Mouse (Mus musculus): ENCODE measurements at regions not wholly inside any gene's neighbourhood (a gene's known extent, or its start where the extent isn't known, plus 50 kb on each side); places are given as distances from the start of the nearest gene placed in this dataset.

GRCm38 (mm10) chr13:60338107-60338506 is 160.9 kb upstream of the Gas1 start:
- Histone ChIP-seq H3K9ac (replicated peaks) (no peak overlapping the region), H3K4me3 (no peak overlapping the region), H3K27me3 (no peaks in the 10 kb centered on the region), H3K4me1 (no peaks in the 10 kb centered on the region), H3K27ac (replicated peaks) (no peak overlapping the region), H3K4me2 (replicated peaks) (no peak overlapping the region), H3K9me3 (no peaks in the 10 kb centered on the region), H3K36me3 (no peaks in the 10 kb centered on the region)
- 90% methylated on average over 8 of the region's 8 CpGs for WGBS
- ATAC-seq (replicated peaks) = no peak

GRCm38 (mm10) chr13:60340068-60340467 is 162.9 kb upstream of the Gas1 start:
- H3K36me3 ChIP-seq = no peaks in the 10 kb centered on the region
- no peaks in the 10 kb centered on the region for H3K4me1 ChIP-seq
- no peak overlapping the region for H3K27ac ChIP-seq (replicated peaks)
- H3K9ac ChIP-seq (replicated peaks) = no peak overlapping the region
- no peaks in the 10 kb centered on the region for H3K9me3 ChIP-seq
- no peak for ATAC-seq (replicated peaks)
- no peak overlapping the region for H3K4me2 ChIP-seq (replicated peaks)
- no peaks in the 10 kb centered on the region for H3K27me3 ChIP-seq
- 77% methylated on average over 2 of the region's 2 CpGs for WGBS
- no peak overlapping the region for H3K4me3 ChIP-seq

GRCm38 (mm10) chr13:60347881-60348280 is 170.7 kb upstream of the Gas1 start:
- H3K4me1 ChIP-seq = no peaks in the 10 kb centered on the region
- H3K36me3 ChIP-seq = no peaks in the 10 kb centered on the region
- H3K9me3 ChIP-seq = no peaks in the 10 kb centered on the region
- WGBS = 14% methylated on average over 7 of the region's 7 CpGs
- ATAC-seq (replicated peaks) = no peak
- H3K4me3 ChIP-seq = no peak overlapping the region
- no peak overlapping the region for H3K9ac ChIP-seq (replicated peaks)
- H3K27ac ChIP-seq (replicated peaks) = no peak overlapping the region
- H3K27me3 ChIP-seq = no peaks in the 10 kb centered on the region
- H3K4me2 ChIP-seq (replicated peaks) = no peak overlapping the region

- Histone ChIP-seq H3K9ac (replicated peaks) (no peak overlapping the region), H3K4me2 (replicated peaks) (no peak overlapping the region), H3K36me3 (no peaks in the 10 kb centered on the region), H3K4me1 (no peaks in the 10 kb centered on the region), H3K27ac (replicated peaks) (no peak overlapping the region), H3K9me3 (no peaks in the 10 kb centered on the region), H3K4me3 (no peak overlapping the region), H3K27me3 (no peaks in the 10 kb centered on the region)
- ATAC-seq (replicated peaks) = no peak
- 74% methylated on average over 2 of the region's 2 CpGs for WGBS
Measured at GRCm38 (mm10) chr13:60348438-60348837, 171.3 kb upstream of the Gas1 start.

- Histone ChIP-seq H3K36me3 (no peaks in the 10 kb centered on the region), H3K27me3 (no peaks in the 10 kb centered on the region), H3K4me2 (replicated peaks) (no peak overlapping the region), H3K9ac (replicated peaks) (no peak overlapping the region), H3K4me1 (no peaks in the 10 kb centered on the region), H3K4me3 (no peak overlapping the region), H3K9me3 (no peaks in the 10 kb centered on the region), H3K27ac (replicated peaks) (no peak overlapping the region)
- 83% methylated on average over 6 of the region's 6 CpGs for WGBS
- no peak for ATAC-seq (replicated peaks)
Measured at GRCm38 (mm10) chr13:60355707-60356490, 178.7 kb upstream of the Gas1 start.

- Histone ChIP-seq H3K4me1 (no peaks in the 10 kb centered on the region), H3K27me3 (no peaks in the 10 kb centered on the region), H3K9me3 (no peaks in the 10 kb centered on the region), H3K9ac (replicated peaks) (no peak overlapping the region), H3K36me3 (no peaks in the 10 kb centered on the region), H3K27ac (replicated peaks) (no peak overlapping the region), H3K4me2 (replicated peaks) (no peak overlapping the region), H3K4me3 (no peak overlapping the region)
- no peak for ATAC-seq (replicated peaks)
- WGBS = 84% methylated on average over 7 of the region's 7 CpGs
Measured at GRCm38 (mm10) chr13:60358408-60359060, 181.4 kb upstream of the Gas1 start.

GRCm38 (mm10) chr13:60364778-60365672 is 187.9 kb upstream of the Gas1 start:
- Histone ChIP-seq H3K4me1 (peaks cover 12% of the 10 kb centered on the region), H3K4me2 (replicated peaks) (no peak overlapping the region), H3K9ac (replicated peaks) (no peak overlapping the region), H3K9me3 (no peaks in the 10 kb centered on the region), H3K4me3 (no peak overlapping the region), H3K36me3 (no peaks in the 10 kb centered on the region), H3K27ac (replicated peaks) (no peak overlapping the region), H3K27me3 (no peaks in the 10 kb centered on the region)
- WGBS = 58% methylated on average over 13 of the region's 13 CpGs
- no peak for ATAC-seq (replicated peaks)

GRCm38 (mm10) chr13:60369216-60369615 is 192.1 kb upstream of the Gas1 start:
- Histone ChIP-seq H3K9ac (replicated peaks) (no peak overlapping the region), H3K9me3 (no peaks in the 10 kb centered on the region), H3K27ac (replicated peaks) (no peak overlapping the region), H3K4me2 (replicated peaks) (no peak overlapping the region), H3K4me3 (no peak overlapping the region), H3K27me3 (no peaks in the 10 kb centered on the region), H3K36me3 (no peaks in the 10 kb centered on the region), H3K4me1 (peaks cover 12% of the 10 kb centered on the region)
- WGBS = 50% methylated on average over 4 of the region's 4 CpGs
- no peak for ATAC-seq (replicated peaks)

GRCm38 (mm10) chr13:60371656-60372055 is 194.5 kb upstream of the Gas1 start:
- Histone ChIP-seq H3K27me3 (no peaks in the 10 kb centered on the region), H3K4me3 (no peak overlapping the region), H3K4me1 (peaks cover 12% of the 10 kb centered on the region), H3K4me2 (replicated peaks) (no peak overlapping the region), H3K9ac (replicated peaks) (no peak overlapping the region), H3K36me3 (no peaks in the 10 kb centered on the region), H3K27ac (replicated peaks) (no peak overlapping the region), H3K9me3 (no peaks in the 10 kb centered on the region)
- 78% methylated on average over 2 of the region's 2 CpGs for WGBS
- ATAC-seq (replicated peaks) = no peak

GRCm38 (mm10) chr13:60376705-60377104 is 199.5 kb upstream of the Gas1 start:
- no peaks in the 10 kb centered on the region for H3K4me1 ChIP-seq
- H3K4me3 ChIP-seq = no peak overlapping the region
- no peaks in the 10 kb centered on the region for H3K9me3 ChIP-seq
- ATAC-seq (replicated peaks) = no peak
- H3K36me3 ChIP-seq = no peaks in the 10 kb centered on the region
- H3K27me3 ChIP-seq = no peaks in the 10 kb centered on the region
- 66% methylated on average over 2 of the region's 2 CpGs for WGBS
- no peak overlapping the region for H3K27ac ChIP-seq (replicated peaks)
- H3K4me2 ChIP-seq (replicated peaks) = no peak overlapping the region
- no peak overlapping the region for H3K9ac ChIP-seq (replicated peaks)

GRCm38 (mm10) chr13:60382855-60383254 is 205.7 kb upstream of the Gas1 start:
- Histone ChIP-seq H3K4me3 (no peak overlapping the region), H3K4me2 (replicated peaks) (no peak overlapping the region), H3K27ac (replicated peaks) (no peak overlapping the region), H3K4me1 (no peaks in the 10 kb centered on the region), H3K36me3 (no peaks in the 10 kb centered on the region), H3K27me3 (no peaks in the 10 kb centered on the region), H3K9me3 (no peaks in the 10 kb centered on the region), H3K9ac (replicated peaks) (no peak overlapping the region)
- ATAC-seq (replicated peaks) = no peak
- 91% methylated on average over 2 of the region's 2 CpGs for WGBS

- no peaks in the 10 kb centered on the region for H3K36me3 ChIP-seq
- no peak overlapping the region for H3K9ac ChIP-seq (replicated peaks)
- no peak overlapping the region for H3K27ac ChIP-seq (replicated peaks)
- ATAC-seq (replicated peaks) = no peak
- WGBS = 94% methylated on average over 2 of the region's 2 CpGs
- H3K4me1 ChIP-seq = no peaks in the 10 kb centered on the region
- no peak overlapping the region for H3K4me3 ChIP-seq
- no peaks in the 10 kb centered on the region for H3K27me3 ChIP-seq
- H3K9me3 ChIP-seq = no peaks in the 10 kb centered on the region
- no peak overlapping the region for H3K4me2 ChIP-seq (replicated peaks)
Measured at GRCm38 (mm10) chr13:60398836-60399235, 202.9 kb upstream of the Dapk1 start.

All from forebrain, embryonic 15.5 days (tissue).